Mouse (Mus musculus) testis, adult 2 months (tissue): ENCODE measurements at regions not wholly inside any gene's neighbourhood (a gene's known extent, or its start where the extent isn't known, plus 50 kb on each side); places are given as distances from the start of the nearest gene placed in this dataset.

Experiments used
- CTCF ChIP-seq: fragments of 200-500 bp; IDR thresholded peaks from 2 replicates; pipeline ENCODE4 v1.5.1; 2012; ENCODE audit warnings: low read depth, mild to moderate bottlenecking, inconsistent platforms, low read length, moderate library complexity; ENCODE audit not compliant: control insufficient read depth, insufficient read depth, insufficient replicate concordance
- POLR2A ChIP-seq: fragments of 200-500 bp; IDR thresholded peaks from 2 replicates; pipeline ENCODE4 v1.6.1; 2012; ENCODE audit warnings: low read depth, mild to moderate bottlenecking, inconsistent platforms, low read length, moderate library complexity; ENCODE audit not compliant: control insufficient read depth

- TF ChIP-seq CTCF (no peak), POLR2A (no peak)
Measured at GRCm38 (mm10) chr2:160583506-160583905, 62.2 kb upstream of the Top1 start.
